Mouse (Mus musculus): ENCODE results near the gene Ifitm1. TPM values are rescaled to one million over a fixed set of nuclear protein-coding genes. Genes with fewer than 3 reads are reported as not detected.
A peak's percentile ranks its signal among the peaks of the same experiment; 100 is the strongest.

Gene Ifitm1
- 9.0 and 11.1 TPM in 2 replicates for polyA plus RNA-seq (2015; fragmentation: Nextera tagmentation; extraction: Ambion mirVana)

- Histone ChIP-seq H3K9ac (ENCODE audit: low read depth, low read length) (no peak within 1 kb of the TSS), H3K36me3 (ENCODE audit: control insufficient read depth, insufficient read depth, low read length) (no peaks in the 10 kb centered on the region), H3K4me2 (ENCODE audit: low read length) (no peak within 1 kb of the TSS), H3K9me3 (replicated peaks; ENCODE audit: control insufficient read depth, low read length, poor library complexity, severe bottlenecking) (no peaks in the 10 kb centered on the region), H3K27ac (ENCODE audit: low read length) (no peak within 1 kb of the TSS), H3K4me1 (ENCODE audit: control insufficient read depth, insufficient read depth, low read length) (no peaks in the 10 kb centered on the region), H3K27me3 (ENCODE audit: control insufficient read depth, insufficient read depth, low read depth, low read length) (no peaks in the 10 kb centered on the region), H3K4me3 (ENCODE audit: low read depth, low read length) (no peak within 1 kb of the TSS)
- 91% methylated on average over 4 of the region's 4 CpGs for WGBS
- ATAC-seq, result no peak
These were observed at the start of gene Ifitm1 for GRCm38 (mm10) chr7:140966921-140967320. Ifitm1 (plus strand) TSS chr7:140967221.

DNA sequence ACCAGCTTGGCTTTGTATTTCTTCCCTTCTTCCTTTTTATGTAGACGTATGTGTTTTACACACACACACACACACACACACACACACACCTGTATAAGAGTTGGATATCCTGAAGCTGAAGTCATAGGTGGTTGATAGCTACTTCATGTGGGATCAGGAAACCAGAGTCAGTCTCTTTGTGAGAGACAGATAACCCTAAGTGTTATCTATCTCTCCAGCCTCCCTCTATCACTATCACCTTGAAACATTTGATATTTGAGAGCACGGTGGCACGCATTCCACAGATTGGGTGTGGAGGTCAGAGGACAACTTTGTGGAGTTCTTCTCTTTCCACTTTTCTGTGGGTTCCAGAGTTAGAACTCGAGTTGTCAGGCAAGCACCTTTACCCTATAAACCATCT is 47.1 kb upstream of the Ifitm1 start:
- no peak for ATAC-seq
- Histone ChIP-seq H3K27ac (ENCODE audit: low read length) (no peak overlapping the region), H3K4me1 (ENCODE audit: control insufficient read depth, insufficient read depth, low read length) (peaks cover 12% of the 10 kb centered on the region), H3K4me2 (ENCODE audit: low read length) (no peak overlapping the region), H3K9me3 (replicated peaks; ENCODE audit: control insufficient read depth, low read length, poor library complexity, severe bottlenecking) (no peaks in the 10 kb centered on the region), H3K27me3 (ENCODE audit: control insufficient read depth, insufficient read depth, low read depth, low read length) (peaks cover 51% of the 10 kb centered on the region), H3K9ac (ENCODE audit: low read depth, low read length) (no peak overlapping the region), H3K4me3 (ENCODE audit: low read depth, low read length) (no peak overlapping the region), H3K36me3 (ENCODE audit: control insufficient read depth, insufficient read depth, low read length) (no peaks in the 10 kb centered on the region)
- 81% methylated on average over 4 of the region's 4 CpGs for WGBS

GRCm38 (mm10) chr7:140920418-140921029 is 46.5 kb upstream of the Ifitm1 start, which contains the start of gene Nlrp6:
Nlrp6 (plus strand) TSS chr7:140920902.
- WGBS, result 79% methylated on average over 8 of the region's 8 CpGs
- Histone ChIP-seq H3K4me2 (ENCODE audit: low read length) (no peak within 1 kb of the TSS), H3K4me3 (ENCODE audit: low read depth, low read length) (no peak within 1 kb of the TSS), H3K36me3 (ENCODE audit: control insufficient read depth, insufficient read depth, low read length) (no peaks in the 10 kb centered on the region), H3K27me3 (ENCODE audit: control insufficient read depth, insufficient read depth, low read depth, low read length) (peaks cover 55% of the 10 kb centered on the region), H3K4me1 (ENCODE audit: control insufficient read depth, insufficient read depth, low read length) (peaks cover 12% of the 10 kb centered on the region), H3K27ac (ENCODE audit: low read length) (no peak within 1 kb of the TSS), H3K9ac (ENCODE audit: low read depth, low read length) (no peak within 1 kb of the TSS), H3K9me3 (replicated peaks; ENCODE audit: control insufficient read depth, low read length, poor library complexity, severe bottlenecking) (no peaks in the 10 kb centered on the region)
- ATAC-seq, result no peak

DNA sequence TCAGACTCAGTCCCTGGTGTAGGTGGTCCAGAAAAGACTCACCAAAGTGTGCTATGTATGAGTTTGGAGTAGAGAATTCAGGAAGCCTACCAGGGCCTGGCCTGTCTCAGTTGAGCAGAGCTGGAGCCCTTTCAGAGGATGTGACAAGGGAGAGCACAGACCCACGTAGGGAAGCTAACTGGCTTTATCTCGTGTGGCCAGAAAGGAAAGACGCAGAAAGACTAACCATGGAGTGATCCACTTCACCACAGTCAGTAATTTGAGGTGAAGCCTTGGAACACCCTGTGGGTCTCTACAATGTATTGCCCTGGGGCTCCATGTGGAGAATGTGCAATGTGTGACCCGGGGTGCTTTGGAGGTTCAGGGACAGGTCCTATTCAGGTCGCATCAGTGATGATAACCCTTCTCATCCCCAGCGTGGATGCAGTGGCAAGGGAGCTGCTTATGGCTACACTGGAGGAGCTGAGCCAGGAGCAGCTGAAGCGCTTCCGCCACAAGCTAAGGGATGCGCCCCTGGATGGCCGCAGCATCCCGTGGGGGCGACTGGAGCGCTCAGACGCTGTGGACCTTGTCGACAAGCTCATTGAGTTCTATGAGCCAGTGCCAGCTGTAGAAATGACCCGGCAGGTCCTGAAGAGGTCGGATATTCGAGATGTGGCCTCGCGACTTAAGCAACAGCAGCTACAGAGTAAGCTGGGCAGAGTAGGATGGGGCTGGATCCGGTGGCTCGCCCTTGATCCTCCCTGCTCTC is 45.6 kb upstream of the Ifitm1 start:
- Histone ChIP-seq H3K27ac (ENCODE audit: low read length) (no peak overlapping the region), H3K9me3 (replicated peaks; ENCODE audit: control insufficient read depth, low read length, poor library complexity, severe bottlenecking) (no peaks in the 10 kb centered on the region), H3K36me3 (ENCODE audit: control insufficient read depth, insufficient read depth, low read length) (no peaks in the 10 kb centered on the region), H3K9ac (ENCODE audit: low read depth, low read length) (no peak overlapping the region), H3K4me1 (ENCODE audit: control insufficient read depth, insufficient read depth, low read length) (peaks cover 12% of the 10 kb centered on the region), H3K27me3 (ENCODE audit: control insufficient read depth, insufficient read depth, low read depth, low read length) (peaks cover 55% of the 10 kb centered on the region), H3K4me2 (ENCODE audit: low read length) (peak overlapping the region; percentile 94; the same call in 1 of the 2 replicates), H3K4me3 (ENCODE audit: low read depth, low read length) (no peak overlapping the region)
- no peak for ATAC-seq
- 25% methylated on average over 22 of the region's 22 CpGs for WGBS

- H3K27me3 ChIP-seq (ENCODE audit: control insufficient read depth, insufficient read depth, low read depth, low read length), result peaks cover 55% of the 10 kb centered on the region
- peak overlapping the region; percentile 69 for H3K9ac ChIP-seq (ENCODE audit: low read depth, low read length)
- H3K9me3 ChIP-seq (replicated peaks; ENCODE audit: control insufficient read depth, low read length, poor library complexity, severe bottlenecking), result no peaks in the 10 kb centered on the region
- H3K4me3 ChIP-seq (ENCODE audit: low read depth, low read length), result peak overlapping the region; percentile 46
- peaks cover 12% of the 10 kb centered on the region for H3K4me1 ChIP-seq (ENCODE audit: control insufficient read depth, insufficient read depth, low read length)
- H3K4me2 ChIP-seq (ENCODE audit: low read length), result peak overlapping the region; percentile 94
- H3K36me3 ChIP-seq (ENCODE audit: control insufficient read depth, insufficient read depth, low read length), result no peaks in the 10 kb centered on the region
- H3K27ac ChIP-seq (ENCODE audit: low read length), result no peak overlapping the region
- under 1% methylated on average over 49 of the region's 49 CpGs for WGBS
- ATAC-seq, result peak; percentile 64; the same call in 1 of the 2 replicates
These were observed 44.5 kb upstream of the Ifitm1 start for GRCm38 (mm10) chr7:140922398-140923069.

- 17% methylated on average over 30 of the region's 30 CpGs for WGBS
- H3K4me1 ChIP-seq (ENCODE audit: control insufficient read depth, insufficient read depth, low read length), result peaks cover 12% of the 10 kb centered on the region
- 0 out of 2 replicates have a peak, but pooled peaks have one; percentile 21 for ATAC-seq
These were observed 43.8 kb upstream of the Ifitm1 start for GRCm38 (mm10) chr7:140923070-140923775.

GRCm38 (mm10) chr7:140927181-140927580 is 39.8 kb upstream of the Ifitm1 start:
- no peak overlapping the region for H3K4me2 ChIP-seq (ENCODE audit: low read length)
- ATAC-seq, result no peak
- H3K27me3 ChIP-seq (ENCODE audit: control insufficient read depth, insufficient read depth, low read depth, low read length), result peaks cover 22% of the 10 kb centered on the region
- H3K4me3 ChIP-seq (ENCODE audit: low read depth, low read length), result no peak overlapping the region
- WGBS, result 92% methylated on average over 6 of the region's 6 CpGs
- peaks cover 8% of the 10 kb centered on the region; the same call in 1 of the 2 replicates for H3K4me1 ChIP-seq (ENCODE audit: control insufficient read depth, insufficient read depth, low read length)
- H3K27ac ChIP-seq (ENCODE audit: low read length), result no peak overlapping the region
- H3K36me3 ChIP-seq (ENCODE audit: control insufficient read depth, insufficient read depth, low read length), result no peaks in the 10 kb centered on the region
- no peaks in the 10 kb centered on the region for H3K9me3 ChIP-seq (replicated peaks; ENCODE audit: control insufficient read depth, low read length, poor library complexity, severe bottlenecking)
- no peak overlapping the region for H3K9ac ChIP-seq (ENCODE audit: low read depth, low read length)

More at GRCm38 (mm10) chr7:140923070-140923775, 43.8 kb upstream of the Ifitm1 start:
- Histone ChIP-seq H3K36me3 (ENCODE audit: control insufficient read depth, insufficient read depth, low read length) (no peaks in the 10 kb centered on the region), H3K9me3 (replicated peaks; ENCODE audit: control insufficient read depth, low read length, poor library complexity, severe bottlenecking) (no peaks in the 10 kb centered on the region), H3K4me2 (ENCODE audit: low read length) (peak overlapping the region; percentile 94), H3K27ac (ENCODE audit: low read length) (no peak overlapping the region), H3K9ac (ENCODE audit: low read depth, low read length) (peak overlapping the region; percentile 69), H3K4me3 (ENCODE audit: low read depth, low read length) (peak overlapping the region; percentile 46), H3K27me3 (ENCODE audit: control insufficient read depth, insufficient read depth, low read depth, low read length) (peaks cover 55% of the 10 kb centered on the region)

- Histone ChIP-seq H3K4me2 (ENCODE audit: low read length) (no peak overlapping the region), H3K27ac (ENCODE audit: low read length) (no peak overlapping the region), H3K4me3 (ENCODE audit: low read depth, low read length) (no peak overlapping the region), H3K9me3 (replicated peaks; ENCODE audit: control insufficient read depth, low read length, poor library complexity, severe bottlenecking) (no peaks in the 10 kb centered on the region), H3K4me1 (ENCODE audit: control insufficient read depth, insufficient read depth, low read length) (no peaks in the 10 kb centered on the region), H3K36me3 (ENCODE audit: control insufficient read depth, insufficient read depth, low read length) (no peaks in the 10 kb centered on the region), H3K9ac (ENCODE audit: low read depth, low read length) (no peak overlapping the region), H3K27me3 (ENCODE audit: control insufficient read depth, insufficient read depth, low read depth, low read length) (no peaks in the 10 kb centered on the region)
- 48% methylated on average over 3 of the region's 3 CpGs for WGBS
- no peak for ATAC-seq
These were observed 28.6 kb upstream of the Ifitm1 start for GRCm38 (mm10) chr7:140938436-140938835.
